Mouse (Mus musculus) layer of hippocampus, postnatal 10 days (tissue): ENCODE data around the gene Cfap299. TPM values are rescaled to one million over a fixed set of nuclear protein-coding genes. Genes with fewer than 3 reads are reported as not detected.

Experiments
- DNase-seq, 2 experiments: peaks; one replicate each; pipeline ENCODE4 v3.0.0; 2021; ENCODE audit warnings: low spot score in 2 of 2
- total RNA-seq, 2 experiments: library from RNA; stranded (reverse); gene quantifications; 2 replicates each; pipeline ENCODE4 v1.2.3; 2021

Cfap299 gene
- total RNA-seq, 2 experiments from 2014 or later, result 2.2 TPM; not detected in 1

DNA sequence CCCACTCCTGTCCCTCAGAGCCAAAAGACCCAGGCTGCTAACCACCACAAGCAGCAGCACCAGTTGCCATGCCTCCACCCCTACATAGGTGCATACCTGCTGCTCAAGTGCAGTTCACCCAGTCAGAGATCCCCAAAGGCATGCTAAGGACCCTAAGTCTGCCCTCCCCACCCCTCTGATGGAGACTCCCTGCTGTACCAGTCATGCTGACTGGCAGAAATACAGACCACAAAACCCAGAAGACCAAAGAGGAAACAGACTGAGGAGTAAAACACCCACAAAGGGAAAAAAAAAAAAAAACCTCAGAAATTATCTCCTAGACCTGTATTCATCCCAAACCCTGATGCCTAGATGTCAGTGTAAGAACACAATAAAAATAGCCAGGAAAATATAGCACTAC, 256.8 kb downstream of the Cfap299 start:
- DNase-seq, result no peak

DNA sequence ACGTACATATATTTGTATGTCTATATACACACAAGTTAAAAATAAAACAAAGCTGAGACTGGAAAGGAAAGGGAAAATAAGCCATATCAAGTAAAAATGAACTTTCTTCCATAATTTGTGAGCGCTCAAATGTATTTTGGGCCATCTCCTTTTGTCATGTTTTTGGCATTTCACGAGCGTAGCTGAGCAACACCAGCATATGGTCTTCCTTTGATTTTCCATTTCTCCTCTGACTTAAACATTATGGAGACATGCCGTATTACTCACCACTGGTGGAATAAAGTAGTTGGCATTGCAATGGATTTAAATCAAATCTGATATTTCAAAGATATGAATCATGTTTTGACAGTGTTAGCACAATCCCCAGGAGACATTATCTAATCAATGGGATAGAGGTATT, 284.4 kb downstream of the Cfap299 start:
- no peak for DNase-seq

DNA sequence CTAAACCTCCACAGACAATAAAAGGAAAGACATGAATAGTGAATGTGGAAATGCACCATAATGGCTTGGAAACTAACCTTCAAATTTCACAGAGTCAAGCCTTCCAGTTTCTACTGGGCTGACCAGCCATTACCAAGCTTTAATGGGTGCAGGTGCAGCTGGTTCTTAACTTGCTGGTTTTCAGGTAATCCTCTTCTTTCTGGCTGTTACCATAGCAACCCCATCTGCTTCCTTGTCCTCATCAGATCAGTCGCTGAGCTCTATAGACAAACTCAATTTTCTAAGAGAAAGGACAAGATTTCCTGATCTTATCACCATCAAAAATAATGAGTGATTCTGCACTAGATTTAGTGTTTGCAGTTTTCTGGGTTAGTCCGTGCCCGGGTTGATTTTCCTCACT, 287.8 kb downstream of the Cfap299 start:
- DNase-seq, result no peak

DNA sequence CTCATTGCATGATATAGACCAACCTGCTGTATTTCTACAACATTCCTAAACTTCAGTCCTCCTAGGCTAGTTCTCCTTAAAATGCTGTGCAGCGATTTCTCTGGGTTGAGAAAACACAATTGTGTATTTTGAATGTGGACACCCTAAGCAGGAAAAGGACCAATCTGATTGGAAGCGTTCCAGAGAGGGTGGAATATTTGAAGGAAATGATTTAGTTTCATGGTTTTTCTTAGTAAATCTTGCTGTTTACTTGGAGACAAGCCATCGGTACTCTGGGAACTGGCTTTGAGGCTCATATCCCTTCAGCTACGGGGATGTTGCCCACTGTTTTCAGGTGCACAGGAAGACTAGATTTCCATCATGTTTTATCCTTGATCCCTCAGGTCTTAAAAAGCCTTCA, 288.3 kb downstream of the Cfap299 start:
- DNase-seq, result no peak

DNA sequence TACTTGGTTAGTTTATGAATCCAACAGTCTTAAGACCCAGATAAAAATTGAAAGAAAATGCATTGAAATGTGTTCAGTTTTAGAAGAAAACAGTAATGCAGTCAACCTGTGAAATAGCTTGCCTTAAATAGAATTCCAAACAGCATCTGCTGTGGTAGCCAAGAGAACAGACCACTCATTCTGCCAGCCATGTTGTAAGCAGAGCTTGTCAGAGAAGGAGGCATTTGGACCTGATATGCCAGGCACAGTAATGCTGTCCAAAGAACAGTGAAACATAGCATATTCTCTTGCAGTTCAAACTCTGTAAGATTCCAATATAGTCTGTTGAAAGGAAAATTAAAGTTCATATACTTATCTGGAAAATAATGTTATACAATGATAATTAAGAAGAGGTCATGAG, 321.2 kb downstream of the Cfap299 start:
- DNase-seq, result no peak

DNA sequence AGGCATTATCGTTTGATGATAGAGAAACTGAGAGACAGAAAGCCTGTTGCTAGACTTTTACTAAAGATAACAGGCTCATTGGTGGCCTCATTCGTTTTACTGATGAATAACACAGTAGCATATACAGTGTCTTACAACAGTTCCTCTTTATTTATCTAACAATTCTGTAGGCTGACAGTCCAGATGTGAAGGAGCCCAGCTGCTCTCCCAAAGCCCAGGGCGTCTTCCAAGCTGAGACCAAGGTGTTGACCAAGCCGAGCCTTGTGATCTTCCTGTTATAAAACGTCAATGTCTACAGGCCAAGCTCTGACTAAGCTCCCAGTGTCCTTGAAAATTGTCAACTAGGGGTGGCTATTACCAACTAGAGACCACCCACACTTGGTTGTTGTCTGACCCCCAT, 321.9 kb downstream of the Cfap299 start:
- no peak for DNase-seq

DNA sequence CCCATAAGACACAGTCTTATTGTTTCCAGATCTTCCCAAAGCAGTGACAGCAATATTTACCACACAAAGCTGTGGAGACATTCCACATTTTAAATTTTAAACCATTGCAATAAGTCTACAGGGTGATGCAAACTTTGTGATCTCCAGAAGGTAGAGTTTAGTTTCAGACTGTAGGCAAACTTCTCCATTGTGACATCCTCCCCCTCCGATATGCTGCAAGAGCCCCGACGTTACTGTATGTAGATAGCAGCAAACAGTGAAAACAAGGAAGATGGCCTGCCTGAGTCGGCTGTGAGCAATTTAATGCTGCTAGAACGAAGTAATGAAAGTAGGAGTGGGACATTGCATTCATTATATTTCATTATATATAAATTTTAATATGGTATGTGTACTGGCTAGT, 359.1 kb downstream of the Cfap299 start:
- no peak for DNase-seq

DNA sequence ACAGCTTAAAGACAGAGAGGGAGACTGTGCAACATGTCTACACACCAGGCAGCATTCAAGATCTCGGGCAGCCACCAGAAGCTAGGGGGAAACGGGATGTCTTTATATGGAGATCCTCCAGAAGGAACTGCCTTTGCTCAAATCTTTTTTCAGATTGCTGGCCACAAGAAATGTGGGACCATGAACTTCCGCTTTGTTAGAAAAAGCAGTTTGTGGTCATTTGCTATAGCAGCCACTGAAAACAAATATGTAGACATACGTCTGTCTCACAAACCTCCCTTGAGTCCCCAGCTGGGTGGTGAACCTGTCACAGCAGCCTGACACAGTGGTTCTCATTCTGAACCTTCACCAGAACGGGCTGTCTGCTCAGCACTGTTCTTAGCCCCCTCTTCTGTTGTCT, 363.0 kb downstream of the Cfap299 start:
- no peak for DNase-seq

DNA sequence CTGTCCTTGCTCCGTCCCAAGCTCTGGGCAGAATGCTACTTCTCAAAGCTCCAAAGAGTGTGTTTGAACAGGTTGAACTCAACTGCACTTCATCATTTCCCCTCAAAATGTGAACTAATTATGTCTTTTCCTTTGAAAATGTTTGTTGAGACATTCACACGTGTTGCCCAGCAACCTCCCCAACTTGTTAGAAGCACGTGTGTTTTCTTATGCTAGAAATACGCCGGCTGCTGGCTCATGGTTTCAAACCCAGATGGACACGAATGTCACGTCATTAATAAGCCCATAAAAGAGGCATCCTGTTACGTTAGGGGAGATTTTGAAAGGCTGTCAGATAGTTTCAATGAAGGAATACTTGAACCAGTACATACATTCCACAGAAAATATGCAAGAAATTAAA, 367.2 kb downstream of the Cfap299 start:
- no peak for DNase-seq

DNA sequence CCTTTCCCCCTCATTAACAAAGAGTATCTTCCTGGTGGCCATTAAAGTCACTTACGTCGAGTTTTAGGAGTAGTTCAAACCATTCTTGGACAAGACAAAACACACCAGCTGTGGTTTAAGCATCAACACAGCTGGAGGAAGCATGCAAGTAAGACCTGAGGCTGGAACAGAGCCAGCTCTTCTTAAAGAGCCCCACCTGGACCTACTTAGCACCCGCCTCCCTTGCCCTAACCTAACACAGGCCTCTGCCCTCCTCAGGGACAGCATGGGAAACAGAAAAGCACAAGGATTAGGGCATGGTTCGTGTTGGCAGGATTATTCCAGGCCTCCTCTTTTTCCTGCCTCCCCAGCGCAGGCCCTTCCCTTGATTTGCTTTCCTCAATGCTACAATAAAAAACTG, 374.9 kb downstream of the Cfap299 start:
- DNase-seq, result no peak

DNA sequence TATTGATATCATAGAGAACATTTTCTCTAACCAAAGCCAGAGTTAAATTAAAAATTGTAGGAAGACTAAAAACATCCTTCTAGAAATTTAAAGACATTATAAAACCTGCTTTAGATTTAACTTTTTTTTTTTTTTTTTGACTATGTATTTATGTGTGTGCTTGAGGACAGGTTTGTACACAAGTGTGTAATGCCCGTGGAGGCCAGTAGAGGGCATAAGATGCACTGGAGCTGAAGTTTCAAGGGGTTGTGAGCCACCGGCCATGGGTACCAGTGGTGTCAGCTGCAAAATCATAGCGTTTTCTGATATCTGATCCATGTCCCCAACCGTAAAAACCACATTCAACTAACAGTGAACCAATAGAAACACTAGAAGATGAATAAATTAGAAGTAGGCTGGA, 377.5 kb downstream of the Cfap299 start:
- DNase-seq, result no peak

DNA sequence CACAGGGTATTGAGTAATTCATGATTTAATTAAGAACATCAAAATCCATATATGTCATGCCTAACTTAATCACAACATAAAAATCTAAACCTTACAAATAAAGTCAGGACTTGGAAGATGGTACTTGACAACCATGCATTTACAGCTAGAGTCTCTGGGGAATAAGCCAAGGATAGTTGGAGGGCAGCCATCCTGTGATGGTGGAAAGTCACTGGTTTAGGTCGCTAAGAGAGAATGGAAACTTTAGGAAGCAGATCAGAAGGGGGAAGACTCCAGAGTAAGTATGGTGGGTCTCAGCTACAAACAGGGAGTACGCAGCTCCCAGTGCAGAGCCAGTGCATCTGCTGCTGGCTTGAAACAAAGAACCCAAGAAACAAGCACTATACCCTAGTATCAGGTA, 386.3 kb downstream of the Cfap299 start:
- no peak for DNase-seq

DNA sequence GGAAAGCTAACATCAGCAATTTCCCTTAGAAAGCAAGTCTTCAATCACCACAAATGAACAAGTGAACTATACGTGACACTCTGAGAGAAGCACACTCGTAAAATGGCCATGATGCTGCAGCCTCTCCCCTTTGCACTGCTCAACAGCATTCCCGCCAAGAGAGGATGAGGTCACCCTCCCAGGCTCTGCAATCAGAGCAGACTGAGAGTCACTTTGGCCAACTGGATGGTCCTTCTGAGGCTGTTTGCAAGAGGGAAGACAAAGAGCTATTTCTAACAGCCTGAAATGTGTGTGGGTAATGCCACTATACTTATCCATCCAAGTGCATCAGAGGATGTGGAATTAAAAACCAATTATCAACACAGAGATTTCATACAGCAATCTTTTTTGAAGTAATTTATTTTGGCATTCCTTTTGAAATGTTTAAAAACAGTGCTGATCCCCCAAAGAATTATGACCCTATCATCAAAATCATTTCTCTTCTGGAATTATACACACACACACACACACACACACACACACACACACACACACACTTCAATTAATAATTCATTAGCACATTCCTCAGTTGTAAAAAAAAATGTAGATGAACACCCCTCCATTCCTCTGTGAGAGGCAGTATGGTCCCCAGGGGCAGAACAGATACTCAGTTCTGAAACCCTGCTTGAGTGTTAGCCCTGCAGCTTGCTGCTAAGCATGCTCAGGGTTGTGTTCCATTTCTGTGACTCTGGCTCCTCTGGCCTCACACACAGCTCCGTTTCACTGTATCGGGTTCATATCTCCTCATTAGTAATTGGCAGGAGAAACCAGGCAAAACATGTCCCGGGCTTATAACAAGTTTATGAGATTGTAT, 403.3 kb downstream of the Cfap299 start:
- no peak for DNase-seq

DNA sequence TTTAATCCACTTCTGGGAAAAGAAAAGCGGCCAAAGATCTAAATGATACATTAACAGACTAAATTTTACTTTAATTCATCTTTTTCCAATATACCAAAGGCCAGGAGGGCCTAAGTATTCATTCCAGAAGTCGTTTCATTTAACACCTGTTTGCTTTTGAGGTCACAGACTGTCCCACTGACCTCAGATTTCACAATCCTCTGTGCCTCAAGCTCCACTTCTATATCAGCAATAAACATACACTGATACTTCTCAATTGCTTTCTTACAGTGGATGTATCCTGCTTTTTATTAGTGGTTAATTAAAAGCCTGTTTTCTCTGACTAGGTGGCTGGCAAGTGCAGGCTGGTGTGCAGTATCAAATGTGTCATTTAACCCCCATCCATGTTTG, 403.9 kb downstream of the Cfap299 start:
- no peak for DNase-seq

DNA sequence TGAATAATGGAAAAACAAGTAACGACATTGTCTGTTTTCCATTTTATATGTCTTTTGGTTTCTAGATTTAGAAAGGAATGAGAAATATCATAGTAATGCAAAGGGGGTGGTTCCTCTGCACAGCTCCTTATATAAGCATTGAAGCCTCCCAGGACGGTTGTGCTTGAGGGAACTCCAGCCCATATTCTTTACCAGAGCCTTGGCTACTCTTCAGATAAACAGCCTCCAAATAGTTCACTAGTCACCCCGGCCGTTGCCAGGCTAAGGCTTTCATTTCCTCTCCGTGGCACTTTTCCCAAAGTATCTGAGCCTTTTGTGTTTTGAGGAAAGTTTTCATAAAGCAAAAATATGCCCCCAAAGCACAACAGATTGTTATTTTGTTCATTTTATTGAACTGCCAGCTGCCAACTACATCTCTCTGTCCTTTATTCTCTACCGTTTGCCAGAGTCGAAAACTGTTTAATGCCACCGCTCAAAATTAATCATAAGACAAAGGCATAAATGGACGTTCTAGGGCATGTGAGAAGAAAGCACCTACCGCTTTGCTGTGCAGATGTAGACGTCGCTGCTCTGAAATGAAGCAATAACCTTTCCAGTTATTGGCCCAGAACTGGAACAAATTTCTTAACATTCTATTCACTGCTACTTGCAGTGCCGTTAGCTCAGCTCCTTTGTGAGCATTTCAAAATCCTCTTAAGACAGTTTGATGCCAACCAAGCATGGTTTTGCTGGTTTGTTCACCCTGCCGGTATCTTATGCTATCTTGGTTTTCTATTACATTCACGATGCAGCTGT, 433.0 kb downstream of the Cfap299 start:
- DNase-seq, result no peak

DNA sequence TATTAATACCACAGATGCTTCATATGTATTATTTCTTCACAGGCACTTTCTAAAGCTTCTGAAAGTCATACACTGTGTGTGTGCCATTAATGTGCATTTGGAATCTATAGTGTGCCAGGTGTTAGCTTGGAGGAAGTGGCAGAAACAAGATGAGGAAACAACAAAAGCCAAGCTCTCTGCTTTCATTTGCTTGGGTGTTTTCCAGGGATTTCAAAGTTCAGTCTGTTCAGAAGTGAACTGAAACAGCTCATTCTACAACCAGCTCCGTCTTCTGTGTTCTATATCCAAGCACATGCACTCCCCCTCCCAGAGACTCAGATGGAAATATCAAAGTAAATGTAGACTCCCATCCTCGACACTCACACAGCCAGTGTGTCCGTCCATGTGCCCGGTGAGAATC, 449.5 kb downstream of the Cfap299 start:
- DNase-seq, result no peak

DNA sequence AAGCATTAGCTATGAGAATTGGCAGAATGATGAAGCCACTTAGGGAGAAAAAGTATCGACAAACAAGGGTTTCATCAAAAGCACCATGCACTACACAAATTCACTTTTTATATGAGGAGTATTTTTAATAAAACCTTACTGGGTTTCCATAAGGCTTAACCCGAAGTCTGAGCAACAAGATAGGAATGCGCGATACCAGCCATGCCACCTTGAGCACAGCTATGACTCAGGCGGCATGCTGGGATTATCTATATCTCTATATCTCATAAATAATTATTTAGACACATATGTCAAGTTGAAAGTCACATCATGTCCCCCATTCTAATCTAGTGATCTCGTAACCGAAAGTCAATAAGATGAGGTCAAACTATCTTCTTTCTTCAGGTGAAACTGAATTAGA, 453.0 kb downstream of the Cfap299 start:
- no peak for DNase-seq

DNA sequence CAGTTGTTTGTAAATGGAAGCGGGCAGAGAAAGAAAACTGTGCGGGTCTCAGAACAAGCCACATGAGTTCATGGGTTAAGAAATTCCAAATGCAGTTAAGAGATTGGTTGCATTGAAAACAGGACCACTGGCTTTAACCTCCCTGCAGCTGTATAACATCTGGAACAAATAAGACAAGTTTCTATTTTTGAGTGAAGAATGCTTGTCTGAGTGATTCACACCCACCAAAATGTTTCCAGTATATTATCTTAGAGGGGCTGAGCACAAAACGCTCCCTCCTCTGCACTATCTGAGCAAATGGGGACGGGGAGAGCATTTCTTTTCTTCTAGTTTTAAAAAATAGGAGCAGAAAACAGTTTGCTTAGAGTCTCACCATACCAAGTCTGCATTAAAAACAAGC, 458.6 kb downstream of the Cfap299 start:
- no peak for DNase-seq

DNA sequence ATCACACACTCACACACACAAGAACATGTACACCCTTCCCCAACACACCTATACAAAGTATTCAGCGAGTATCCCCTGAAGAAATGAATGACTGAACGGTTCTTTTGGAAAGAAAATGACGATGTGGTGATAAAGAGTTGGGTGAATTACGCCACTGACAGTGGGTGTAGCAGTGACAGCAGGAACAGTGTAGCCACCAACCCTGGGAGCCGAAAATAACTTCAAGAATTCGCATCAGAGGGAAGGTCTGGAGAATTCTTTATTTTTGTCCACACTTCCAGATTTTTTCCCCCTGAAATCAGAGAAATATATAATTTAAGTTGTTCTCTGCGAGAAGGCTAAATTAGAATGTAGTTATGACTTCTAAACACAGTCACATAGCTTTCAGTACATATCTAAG, 459.5 kb downstream of the Cfap299 start:
- DNase-seq, result no peak

DNA sequence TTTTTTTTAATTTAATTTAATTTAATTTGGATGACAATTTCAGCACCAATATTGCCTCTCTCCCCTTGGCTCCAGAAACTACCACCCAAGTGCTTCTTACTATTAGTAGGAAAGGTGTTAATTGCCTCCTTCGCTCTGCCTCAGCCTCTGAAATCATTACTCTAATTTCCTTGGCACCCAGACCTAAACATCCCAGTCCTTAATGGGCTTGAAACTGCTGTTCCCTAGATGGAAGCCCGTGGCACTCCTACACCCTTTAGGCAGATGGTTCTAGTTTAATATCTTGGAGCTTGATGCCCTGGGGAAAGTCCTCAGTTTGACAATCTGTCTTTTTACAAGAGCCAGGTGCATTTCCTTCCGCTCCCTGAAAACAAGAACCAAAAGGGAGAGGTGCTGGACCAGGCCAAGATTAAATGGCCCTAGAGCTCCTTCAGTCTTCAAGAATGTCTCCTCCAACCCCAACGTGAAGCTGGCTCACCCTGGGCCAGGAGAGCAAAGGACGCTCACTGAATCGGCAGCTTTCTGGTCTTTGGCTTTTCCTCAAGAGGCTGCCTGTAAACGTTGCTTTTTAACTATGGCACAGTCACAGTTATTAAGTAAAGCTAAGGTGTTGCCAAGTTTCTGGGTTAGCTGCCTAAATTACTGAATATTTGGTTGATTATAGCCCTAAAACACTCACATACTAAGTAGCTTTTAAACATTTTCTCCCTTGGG, 461.9 kb downstream of the Cfap299 start:
- no peak for DNase-seq

DNA sequence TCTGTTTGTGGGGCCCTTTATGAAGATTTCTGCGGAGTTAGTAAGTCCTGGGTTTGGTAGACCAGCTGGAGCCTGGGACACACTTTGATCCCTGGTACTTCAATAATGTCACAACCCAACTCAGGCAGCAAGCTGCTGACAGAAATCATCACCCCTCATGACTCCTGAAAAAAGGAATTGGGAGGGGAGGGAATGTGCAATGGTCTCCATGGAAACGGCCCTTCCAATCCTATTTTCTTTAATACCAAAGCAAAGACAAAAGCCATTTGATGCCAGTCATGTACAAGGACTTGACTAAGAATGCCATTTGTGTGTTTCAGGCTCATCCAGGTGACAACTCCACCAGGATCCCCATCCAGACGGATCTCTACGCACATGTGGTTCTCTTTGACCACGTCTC, 472.4 kb downstream of the Cfap299 start:
- DNase-seq, result no peak

DNA sequence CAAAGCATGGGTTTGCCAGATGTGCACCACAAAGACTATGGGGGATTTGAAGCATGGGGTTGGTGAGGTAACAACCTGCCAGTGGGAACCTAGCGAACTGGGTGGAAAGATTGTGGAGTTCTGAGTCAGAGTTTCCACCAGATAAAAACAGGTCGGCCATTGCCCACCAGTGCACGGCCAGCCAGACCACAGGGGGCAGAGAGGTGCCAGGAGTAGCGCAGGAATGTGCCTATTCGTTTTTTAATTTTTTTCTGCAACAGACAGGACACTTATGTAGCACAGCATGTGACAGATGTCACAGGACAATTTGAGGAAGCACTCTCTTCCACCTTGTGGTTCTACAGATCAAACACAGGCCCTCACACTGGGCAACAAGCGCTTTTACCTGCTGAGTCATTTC, 475.7 kb downstream of the Cfap299 start:
- DNase-seq, result no peak
